Mouse (Mus musculus) liver, embryonic 14.5 days (tissue): ENCODE data around the gene Igf1r. TPM values are rescaled to one million over a fixed set of nuclear protein-coding genes. Genes with fewer than 3 reads are reported as not detected.

Experiments used
- ATAC-seq: fragments of 200-750 bp; cut with Nextera tagmentation; 2 replicates; pipeline ENCODE4 v1.8.0; 2017; ENCODE audit warnings: moderate number of reproducible peaks, mild to moderate bottlenecking, moderate library complexity; ENCODE audit not compliant: insufficient read depth
- DNase-seq, 3 experiments: peaks; one replicate each; pipeline ENCODE4 v3.0.0-alpha.2; 2012 to 2013; ENCODE audit warnings: low read depth in 3 of 3, low spot score in 3 of 3
- H3K27ac ChIP-seq: fragments of 300-500 bp; sonication (generic); 2 replicates; pipeline ENCODE4 v1.5.1; 2014; ENCODE audit warnings: moderate library complexity, mild to moderate bottlenecking, control low read depth, inconsistent platforms
- H3K27me3 ChIP-seq: fragments of 300-500 bp; sonication (generic); 2 replicates; pipeline ENCODE4 v1.6.1; 2014; ENCODE audit warnings: mild to moderate bottlenecking, low read length, moderate library complexity; ENCODE audit not compliant: control insufficient read depth, insufficient read depth
- H3K36me3 ChIP-seq: fragments of 300-500 bp; sonication (generic); replicated peaks from 2 replicates; pipeline ENCODE4 v1.6.1; 2014; ENCODE audit warnings: low read depth; ENCODE audit not compliant: control insufficient read depth, insufficient read depth
- H3K4me1 ChIP-seq, 2 experiments: fragments of 200-500 bp in 1 of 2; fragments of 300-500 bp in 1 of 2; sonication (generic) in 1 of 2; replicated peaks; 2 replicates each; pipeline ENCODE4 v1.6.1; 2012 to 2014; ENCODE audit warnings: antibody characterized with exemption in 1 of 2, inconsistent platforms in 1 of 2, low read length in 1 of 2; ENCODE audit not compliant: control insufficient read depth in 2 of 2, insufficient read depth in 2 of 2
- H3K4me2 ChIP-seq: fragments of 300-500 bp; sonication (generic); 2 replicates; pipeline ENCODE4 v1.6.1; 2014; ENCODE audit warnings: low read depth, mild to moderate bottlenecking, control low read depth, moderate library complexity
- H3K4me3 ChIP-seq, 2 experiments: fragments of 200-500 bp in 1 of 2; fragments of 300-500 bp in 1 of 2; sonication (generic) in 1 of 2; 2 replicates each; pipeline ENCODE4 v1.5.1; 2012 to 2014; ENCODE audit warnings: low read depth in 2 of 2, low read length in 2 of 2, mild to moderate bottlenecking in 2 of 2, control low read depth in 1 of 2, inconsistent platforms in 1 of 2, moderate library complexity in 1 of 2; ENCODE audit not compliant: insufficient read depth in 1 of 2
- H3K9ac ChIP-seq: fragments of 300-500 bp; sonication (generic); replicated peaks from 2 replicates; pipeline ENCODE4 v1.6.1; 2014; ENCODE audit warnings: mild to moderate bottlenecking, control low read depth, moderate library complexity
- H3K9me3 ChIP-seq: fragments of 300-500 bp; sonication (generic); 2 replicates; pipeline ENCODE4 v1.6.1; 2016; ENCODE audit warnings: low read length, mixed read lengths; ENCODE audit not compliant: control insufficient read depth
- CTCF ChIP-seq: IDR thresholded peaks from 2 replicates; pipeline ENCODE4 v1.5.1; 2016; ENCODE audit warnings: antibody characterized with exemption, low read depth, control low read depth
- EP300 ChIP-seq: IDR thresholded peaks from 2 replicates; pipeline ENCODE4 v1.6.1; 2016; ENCODE audit warnings: antibody characterized with exemption, low read depth
- WGBS: fragments of 180-500 bp; shearing (Covaris S2); extraction: QIAGEN DNeasy Blood & Tissue Kit; methylation state at CpG from one replicate; pipeline ENCODE4 v1.1.7; 2014; ENCODE audit not compliant: insufficient replicate concordance; 5-methylcytosine and 5-hydroxymethylcytosine counted together
- polyA plus RNA-seq, 2 experiments: library from polyadenylated mRNA; depleted of rRNA in 1 of 2; stranded (reverse) in 1 of 2; unstranded in 1 of 2; fragments of >200 nt; fragmentation: Nextera tagmentation in 1 of 2; extraction: Ambion mirVana in 1 of 2; gene quantifications; 2 replicates each; pipeline versions ENCODE4 v1.2.1 to v1.2.3; 2012 to 2014

Gene Igf1r
- polyA plus RNA-seq, 2 experiments = 2.3 to 2.5 TPM

- Histone ChIP-seq H3K4me2 (no peak overlapping the region), H3K36me3 (no peaks in the 10 kb centered on the region), H3K27ac (no peak overlapping the region), H3K9me3 (no peaks in the 10 kb centered on the region), H3K9ac (no peak overlapping the region), H3K27me3 (no peaks in the 10 kb centered on the region; the same call in 1 of the 2 replicates), H3K4me3 (no peak overlapping the region), H3K4me1 (peaks cover 19 to 34% of the 10 kb centered on the region in 2 experiments)
- WGBS = 80% methylated on average over 7 of the region's 7 CpGs
- no peak for TF ChIP-seq EP300
- no peak for TF ChIP-seq CTCF
- no peak for DNase-seq
- ATAC-seq = no peak
Measured at GRCm38 (mm10) chr7:67983451-67983850, 30.8 kb downstream of the Igf1r start.

GRCm38 (mm10) chr7:67985003-67985416, 32.4 kb downstream of the Igf1r start:
- H3K4me1 ChIP-seq = peaks cover 17 to 31% of the 10 kb centered on the region in 2 experiments
- H3K4me3 ChIP-seq = no peak overlapping the region
- no peaks in the 10 kb centered on the region; the same call in 1 of the 2 replicates for H3K27me3 ChIP-seq
- no peak overlapping the region; the same call in 1 of the 2 replicates for H3K9ac ChIP-seq
- peak overlapping the region; percentile 43 for H3K4me2 ChIP-seq
- peak overlapping the region; percentile 67 for H3K27ac ChIP-seq
- WGBS = 12% methylated on average over 5 of the region's 5 CpGs
- ATAC-seq = peak; percentile 86
- TF ChIP-seq CTCF = no peak
- peak; percentile 89 for TF ChIP-seq EP300
- H3K36me3 ChIP-seq = no peaks in the 10 kb centered on the region
- DNase-seq = peak; percentile 53 to 55 (median 54)
- no peaks in the 10 kb centered on the region for H3K9me3 ChIP-seq

DNA sequence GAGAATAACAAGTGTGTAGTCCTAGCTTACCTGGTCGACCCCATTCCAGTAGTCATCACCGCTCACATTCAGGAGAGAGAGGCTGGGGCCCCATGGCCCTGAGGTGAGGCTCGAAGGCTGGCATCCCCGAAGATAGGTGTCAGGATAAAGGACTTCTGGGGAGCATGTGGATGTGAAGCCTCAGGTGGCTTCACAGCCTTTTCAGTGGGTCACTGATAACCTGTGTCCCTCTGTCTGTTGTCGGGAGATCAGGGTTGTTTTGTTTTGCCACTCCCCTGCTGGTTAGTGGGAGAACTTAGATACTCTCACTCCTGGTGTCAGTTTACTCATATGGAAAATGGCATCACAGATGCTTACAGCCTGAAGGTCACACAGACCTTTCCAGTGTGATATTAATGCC, 32.9 kb downstream of the Igf1r start:
- ATAC-seq = peak; percentile 62
- Histone ChIP-seq H3K36me3 (no peaks in the 10 kb centered on the region), H3K9me3 (no peaks in the 10 kb centered on the region), H3K9ac (peak overlapping the region; percentile 31; the same call in 1 of the 2 replicates), H3K4me3 (no peak overlapping the region), H3K4me1 (peaks cover 17 to 31% of the 10 kb centered on the region in 2 experiments), H3K4me2 (peak overlapping the region; percentile 43), H3K27ac (peak overlapping the region; percentile 50), H3K27me3 (no peaks in the 10 kb centered on the region; the same call in 1 of the 2 replicates)
- 25% methylated on average over 5 of the region's 5 CpGs for WGBS
- peak in 2 of 3 experiments; percentile 20 to 33 for DNase-seq
- TF ChIP-seq CTCF = no peak
- TF ChIP-seq EP300 = peak; percentile 43; the same call in 1 of the 2 replicates

DNA sequence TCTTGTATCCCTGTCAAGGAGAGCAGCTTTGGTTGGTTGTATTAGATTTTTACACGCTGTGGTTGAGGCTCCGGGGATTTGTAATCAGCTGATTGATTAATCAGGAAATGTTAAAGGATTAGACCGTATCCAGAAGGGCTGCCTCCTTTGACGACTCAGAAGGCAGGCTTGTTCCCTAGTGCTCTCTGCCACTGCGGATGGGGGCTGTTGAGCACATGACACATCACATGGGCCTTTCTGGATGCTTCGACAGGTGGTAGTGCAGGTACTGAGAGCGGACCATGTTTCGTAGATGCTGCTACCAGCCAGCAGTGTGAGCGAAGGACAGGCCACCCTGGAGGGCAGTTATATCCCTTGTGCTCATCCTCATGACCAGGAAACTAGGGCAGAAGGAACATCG, 33.6 kb downstream of the Igf1r start:
- no peaks in the 10 kb centered on the region for H3K36me3 ChIP-seq
- no peak overlapping the region for H3K4me3 ChIP-seq
- no peaks in the 10 kb centered on the region; the same call in 1 of the 2 replicates for H3K27me3 ChIP-seq
- no peak overlapping the region for H3K9ac ChIP-seq
- WGBS = 79% methylated on average over 10 of the region's 10 CpGs
- H3K4me2 ChIP-seq = no peak overlapping the region
- H3K4me1 ChIP-seq = peaks cover 17 to 31% of the 10 kb centered on the region in 2 experiments
- H3K27ac ChIP-seq = no peak overlapping the region
- ATAC-seq (no peak), DNase-seq (no peak)
- H3K9me3 ChIP-seq = no peaks in the 10 kb centered on the region
- TF ChIP-seq CTCF (no peak), EP300 (no peak)

GRCm38 (mm10) chr7:67986816-67987215, 34.2 kb downstream of the Igf1r start:
- H3K4me2 ChIP-seq = no peak overlapping the region

More at GRCm38 (mm10) chr7:67986816-67987215, 34.2 kb downstream of the Igf1r start:
- Histone ChIP-seq H3K27ac (no peak overlapping the region), H3K9me3 (no peaks in the 10 kb centered on the region), H3K4me3 (no peak overlapping the region), H3K36me3 (no peaks in the 10 kb centered on the region), H3K9ac (no peak overlapping the region), H3K27me3 (no peaks in the 10 kb centered on the region; the same call in 1 of the 2 replicates), H3K4me1 (peaks cover 17 to 31% of the 10 kb centered on the region in 2 experiments)
- DNase-seq (no peak), ATAC-seq (no peak)
- TF ChIP-seq CTCF (no peak), EP300 (no peak)
- WGBS = 84% methylated on average over 11 of the region's 11 CpGs
